Mouse (Mus musculus): ENCODE results near the gene Cars2. TPM values are rescaled to one million over a fixed set of nuclear protein-coding genes. Genes with fewer than 3 reads are reported as not detected.

The Cars2 gene
- polyA plus RNA-seq, 1 experiment from 2014 or later = 22.5 TPM

- Histone ChIP-seq H3K27ac (replicated peaks; ENCODE audit: low read depth, low read length) (no peak overlapping the region), H3K27me3 (replicated peaks; ENCODE audit: control insufficient read depth, insufficient read depth, low read length) (no peaks in the 10 kb centered on the region), H3K9ac (ENCODE audit: low read depth, low read length) (no peak overlapping the region), H3K36me3 (ENCODE audit: control insufficient read depth, insufficient read depth, low read length) (peaks cover 42% of the 10 kb centered on the region), H3K4me3 (ENCODE audit: low read depth, low read length) (no peak overlapping the region), H3K4me1 (ENCODE audit: control insufficient read depth, insufficient read depth, low read length) (no peaks in the 10 kb centered on the region), H3K9me3 (ENCODE audit: control insufficient read depth, low read length) (no peaks in the 10 kb centered on the region), H3K4me2 (ENCODE audit: low read depth, low read length) (no peak overlapping the region)
- DNase-seq (ENCODE audit: low spot score) (no peak), ATAC-seq (ENCODE audit: low read depth) (no peak)
- 36% methylated on average over 9 of the region's 9 CpGs for WGBS
Measured at GRCm38 (mm10) chr8:11534494-11534893, 16.1 kb downstream of the Cars2 start.

GRCm38 (mm10) chr8:11530849-11531248 is 19.7 kb downstream of the Cars2 start:
- Histone ChIP-seq H3K4me3 (ENCODE audit: low read depth, low read length) (no peak overlapping the region), H3K4me1 (ENCODE audit: control insufficient read depth, insufficient read depth, low read length) (no peaks in the 10 kb centered on the region), H3K4me2 (ENCODE audit: low read depth, low read length) (no peak overlapping the region), H3K9me3 (ENCODE audit: control insufficient read depth, low read length) (no peaks in the 10 kb centered on the region), H3K9ac (ENCODE audit: low read depth, low read length) (no peak overlapping the region), H3K36me3 (ENCODE audit: control insufficient read depth, insufficient read depth, low read length) (peaks cover 38% of the 10 kb centered on the region), H3K27ac (replicated peaks; ENCODE audit: low read depth, low read length) (no peak overlapping the region), H3K27me3 (replicated peaks; ENCODE audit: control insufficient read depth, insufficient read depth, low read length) (no peaks in the 10 kb centered on the region)
- WGBS = 71% methylated on average over 4 of the region's 4 CpGs
- ATAC-seq (ENCODE audit: low read depth) (no peak), DNase-seq (ENCODE audit: low spot score) (no peak)

- H3K36me3 ChIP-seq (ENCODE audit: control insufficient read depth, insufficient read depth, low read length) = peaks cover 38% of the 10 kb centered on the region
- no peak overlapping the region for H3K9ac ChIP-seq (ENCODE audit: low read depth, low read length)
- H3K9me3 ChIP-seq (ENCODE audit: control insufficient read depth, low read length) = no peaks in the 10 kb centered on the region
- 81% methylated on average over 18 of the region's 18 CpGs for WGBS
- H3K4me3 ChIP-seq (ENCODE audit: low read depth, low read length) = no peak overlapping the region
- no peaks in the 10 kb centered on the region for H3K4me1 ChIP-seq (ENCODE audit: control insufficient read depth, insufficient read depth, low read length)
- H3K27me3 ChIP-seq (replicated peaks; ENCODE audit: control insufficient read depth, insufficient read depth, low read length) = no peaks in the 10 kb centered on the region
- ATAC-seq (ENCODE audit: low read depth) = no peak
- DNase-seq (ENCODE audit: low spot score) = no peak
- no peak overlapping the region for H3K4me2 ChIP-seq (ENCODE audit: low read depth, low read length)
- H3K27ac ChIP-seq (replicated peaks; ENCODE audit: low read depth, low read length) = no peak overlapping the region
Measured at GRCm38 (mm10) chr8:11530155-11530770, 20.3 kb downstream of the Cars2 start.

- H3K4me2 ChIP-seq (ENCODE audit: low read depth, low read length) = no peak overlapping the region
- H3K9me3 ChIP-seq (ENCODE audit: control insufficient read depth, low read length) = no peaks in the 10 kb centered on the region
- H3K27ac ChIP-seq (replicated peaks; ENCODE audit: low read depth, low read length) = no peak overlapping the region
- H3K4me3 ChIP-seq (ENCODE audit: low read depth, low read length) = no peak overlapping the region
- peaks cover 40% of the 10 kb centered on the region for H3K36me3 ChIP-seq (ENCODE audit: control insufficient read depth, insufficient read depth, low read length)
- H3K27me3 ChIP-seq (replicated peaks; ENCODE audit: control insufficient read depth, insufficient read depth, low read length) = no peaks in the 10 kb centered on the region
- WGBS = 70% methylated on average over 3 of the region's 3 CpGs
- ATAC-seq (ENCODE audit: low read depth) (no peak), DNase-seq (ENCODE audit: low spot score) (no peak)
- no peak overlapping the region for H3K9ac ChIP-seq (ENCODE audit: low read depth, low read length)
- H3K4me1 ChIP-seq (ENCODE audit: control insufficient read depth, insufficient read depth, low read length) = no peaks in the 10 kb centered on the region
Measured at GRCm38 (mm10) chr8:11523331-11523730, 27.3 kb downstream of the Cars2 start.

- peak; percentile 75 for ATAC-seq (ENCODE audit: low read depth)
- H3K36me3 ChIP-seq (ENCODE audit: control insufficient read depth, insufficient read depth, low read length) = peaks cover 69% of the 10 kb centered on the region
Measured at GRCm38 (mm10) chr8:11518676-11519075, 31.9 kb downstream of the Cars2 start.

GRCm38 (mm10) chr8:11518056-11518396 is 32.6 kb downstream of the Cars2 start:
- ATAC-seq (ENCODE audit: low read depth) = no peak
- H3K36me3 ChIP-seq (ENCODE audit: control insufficient read depth, insufficient read depth, low read length) = peaks cover 71% of the 10 kb centered on the region

More at GRCm38 (mm10) chr8:11518676-11519075, 31.9 kb downstream of the Cars2 start:
- H3K27ac ChIP-seq (replicated peaks; ENCODE audit: low read depth, low read length) = no peak overlapping the region
- DNase-seq (ENCODE audit: low spot score) = peak; percentile 59
- no peaks in the 10 kb centered on the region for H3K9me3 ChIP-seq (ENCODE audit: control insufficient read depth, low read length)
- no peak overlapping the region for H3K4me2 ChIP-seq (ENCODE audit: low read depth, low read length)
- no peak overlapping the region for H3K4me3 ChIP-seq (ENCODE audit: low read depth, low read length)
- H3K9ac ChIP-seq (ENCODE audit: low read depth, low read length) = no peak overlapping the region
- no peaks in the 10 kb centered on the region for H3K27me3 ChIP-seq (replicated peaks; ENCODE audit: control insufficient read depth, insufficient read depth, low read length)
- H3K4me1 ChIP-seq (ENCODE audit: control insufficient read depth, insufficient read depth, low read length) = no peaks in the 10 kb centered on the region
- WGBS = 87% methylated on average over 11 of the region's 11 CpGs

GRCm38 (mm10) chr8:11517366-11518055 is 33.1 kb downstream of the Cars2 start:
- Histone ChIP-seq H3K4me3 (ENCODE audit: low read depth, low read length) (no peak overlapping the region), H3K27ac (replicated peaks; ENCODE audit: low read depth, low read length) (no peak overlapping the region), H3K36me3 (ENCODE audit: control insufficient read depth, insufficient read depth, low read length) (peaks cover 71% of the 10 kb centered on the region), H3K4me1 (ENCODE audit: control insufficient read depth, insufficient read depth, low read length) (no peaks in the 10 kb centered on the region), H3K27me3 (replicated peaks; ENCODE audit: control insufficient read depth, insufficient read depth, low read length) (no peaks in the 10 kb centered on the region), H3K9ac (ENCODE audit: low read depth, low read length) (no peak overlapping the region), H3K9me3 (ENCODE audit: control insufficient read depth, low read length) (no peaks in the 10 kb centered on the region), H3K4me2 (ENCODE audit: low read depth, low read length) (no peak overlapping the region)
- DNase-seq (ENCODE audit: low spot score) = no peak
- ATAC-seq (ENCODE audit: low read depth) = no peak
- WGBS = 88% methylated on average over 16 of the region's 16 CpGs

More at GRCm38 (mm10) chr8:11518056-11518396, 32.6 kb downstream of the Cars2 start:
- H3K4me3 ChIP-seq (ENCODE audit: low read depth, low read length) = no peak overlapping the region
- no peak for DNase-seq (ENCODE audit: low spot score)
- H3K9ac ChIP-seq (ENCODE audit: low read depth, low read length) = no peak overlapping the region
- H3K27me3 ChIP-seq (replicated peaks; ENCODE audit: control insufficient read depth, insufficient read depth, low read length) = no peaks in the 10 kb centered on the region
- no peak overlapping the region for H3K4me2 ChIP-seq (ENCODE audit: low read depth, low read length)
- no peaks in the 10 kb centered on the region for H3K4me1 ChIP-seq (ENCODE audit: control insufficient read depth, insufficient read depth, low read length)
- WGBS = 89% methylated on average over 6 of the region's 6 CpGs
- H3K27ac ChIP-seq (replicated peaks; ENCODE audit: low read depth, low read length) = no peak overlapping the region
- no peaks in the 10 kb centered on the region for H3K9me3 ChIP-seq (ENCODE audit: control insufficient read depth, low read length)

GRCm38 (mm10) chr8:11516292-11516691 is 34.3 kb downstream of the Cars2 start:
- peaks cover 78% of the 10 kb centered on the region for H3K36me3 ChIP-seq (ENCODE audit: control insufficient read depth, insufficient read depth, low read length)

GRCm38 (mm10) chr8:11513247-11513646 is 37.3 kb downstream of the Cars2 start:
- Histone ChIP-seq H3K4me3 (ENCODE audit: low read depth, low read length) (no peak overlapping the region), H3K9me3 (ENCODE audit: control insufficient read depth, low read length) (no peaks in the 10 kb centered on the region), H3K36me3 (ENCODE audit: control insufficient read depth, insufficient read depth, low read length) (peaks cover 90% of the 10 kb centered on the region), H3K4me2 (ENCODE audit: low read depth, low read length) (no peak overlapping the region), H3K27me3 (replicated peaks; ENCODE audit: control insufficient read depth, insufficient read depth, low read length) (no peaks in the 10 kb centered on the region), H3K4me1 (ENCODE audit: control insufficient read depth, insufficient read depth, low read length) (no peaks in the 10 kb centered on the region), H3K9ac (ENCODE audit: low read depth, low read length) (no peak overlapping the region), H3K27ac (replicated peaks; ENCODE audit: low read depth, low read length) (no peak overlapping the region)
- no peak for ATAC-seq (ENCODE audit: low read depth)
- 95% methylated on average over 5 of the region's 5 CpGs for WGBS
- no peak for DNase-seq (ENCODE audit: low spot score)

More at GRCm38 (mm10) chr8:11516292-11516691, 34.3 kb downstream of the Cars2 start:
- Histone ChIP-seq H3K9me3 (ENCODE audit: control insufficient read depth, low read length) (no peaks in the 10 kb centered on the region), H3K4me1 (ENCODE audit: control insufficient read depth, insufficient read depth, low read length) (no peaks in the 10 kb centered on the region), H3K9ac (ENCODE audit: low read depth, low read length) (no peak overlapping the region), H3K4me3 (ENCODE audit: low read depth, low read length) (no peak overlapping the region), H3K27ac (replicated peaks; ENCODE audit: low read depth, low read length) (no peak overlapping the region), H3K4me2 (ENCODE audit: low read depth, low read length) (no peak overlapping the region), H3K27me3 (replicated peaks; ENCODE audit: control insufficient read depth, insufficient read depth, low read length) (no peaks in the 10 kb centered on the region)
- DNase-seq (ENCODE audit: low spot score) = no peak
- 96% methylated on average over 9 of the region's 9 CpGs for WGBS
- no peak for ATAC-seq (ENCODE audit: low read depth)

Measured in embryonic facial prominence, embryonic 14.5 days (tissue).